Mouse (Mus musculus) heart, embryonic 14.5 days (tissue): ENCODE measurements around the gene Fto. TPM values are rescaled to one million over a fixed set of nuclear protein-coding genes. Genes with fewer than 3 reads are reported as not detected.

Experiments
- ATAC-seq: fragments of 200-750 bp; cut with Nextera tagmentation; 2 replicates; pipeline ENCODE4 v1.8.0; 2017; ENCODE audit warnings: low read depth, moderate TSS enrichment; ENCODE audit not compliant: insufficient number of reproducible peaks, insufficient read depth, low FRiP score
- H3K27ac ChIP-seq, 2 experiments: fragments of 200-500 bp in 1 of 2; fragments of 300-500 bp in 1 of 2; sonication (generic) in 1 of 2; replicated peaks in 1 of 2; 2 replicates each; pipeline ENCODE4 v1.5.1; 2012 to 2014; ENCODE audit warnings: low read depth in 2 of 2, low read length in 2 of 2, control low read depth in 1 of 2, mild to moderate bottlenecking in 1 of 2, mixed read lengths in 1 of 2; ENCODE audit not compliant: control insufficient read depth in 1 of 2, insufficient read depth in 1 of 2
- H3K27me3 ChIP-seq: fragments of 300-500 bp; sonication (generic); 2 replicates; pipeline ENCODE4 v1.6.1; 2014; ENCODE audit warnings: mild to moderate bottlenecking, low read length, control low read depth; ENCODE audit not compliant: control insufficient read depth, insufficient read depth
- H3K36me3 ChIP-seq: fragments of 300-500 bp; sonication (generic); 2 replicates; pipeline ENCODE4 v1.6.1; 2014; ENCODE audit warnings: mild to moderate bottlenecking, control low read depth, low read length, mixed read lengths; ENCODE audit not compliant: control insufficient read depth, insufficient read depth
- H3K4me1 ChIP-seq, 2 experiments: fragments of 200-500 bp in 1 of 2; fragments of 300-500 bp in 1 of 2; sonication (generic) in 1 of 2; 2 replicates each; pipeline ENCODE4 v1.6.1; 2012 to 2014; ENCODE audit warnings: low read length in 2 of 2, control low read depth in 1 of 2, mixed read lengths in 1 of 2; ENCODE audit not compliant: control insufficient read depth in 2 of 2, insufficient read depth in 2 of 2
- H3K4me2 ChIP-seq: fragments of 300-500 bp; sonication (generic); 2 replicates; pipeline ENCODE4 v1.6.1; 2014; ENCODE audit warnings: mild to moderate bottlenecking, low read length
- H3K4me3 ChIP-seq, 2 experiments: fragments of 200-500 bp in 1 of 2; fragments of 300-500 bp in 1 of 2; sonication (generic) in 1 of 2; 2 replicates each; pipeline ENCODE4 v1.5.1; 2012 to 2014; ENCODE audit warnings: low read length in 2 of 2, mild to moderate bottlenecking in 2 of 2, control low read depth in 1 of 2, low read depth in 1 of 2, moderate library complexity in 1 of 2; ENCODE audit not compliant: control insufficient read depth in 1 of 2, insufficient read depth in 1 of 2
- H3K9ac ChIP-seq: fragments of 300-500 bp; sonication (generic); 2 replicates; pipeline ENCODE4 v1.6.1; 2014; ENCODE audit warnings: mild to moderate bottlenecking, low read length
- H3K9me3 ChIP-seq: fragments of 300-500 bp; sonication (generic); 2 replicates; pipeline ENCODE4 v1.6.1; 2016; ENCODE audit warnings: low read length, control low read depth; ENCODE audit not compliant: control insufficient read depth
- WGBS: fragments of 180-500 bp; shearing (Covaris S2); extraction: QIAGEN DNeasy Blood & Tissue Kit; methylation state at CpG from one replicate; pipeline ENCODE4 v1.1.7; 2014; 5-methylcytosine and 5-hydroxymethylcytosine counted together
- polyA plus RNA-seq: library from polyadenylated mRNA; unstranded; fragments of >200 nt; fragmentation: Nextera tagmentation; extraction: Ambion mirVana; gene quantifications from 2 replicates; pipeline ENCODE4 v1.2.1, GENCODE M21; 2014

The Fto gene
- polyA plus RNA-seq, 1 experiment from 2014 or later = 71.5 TPM

DNA sequence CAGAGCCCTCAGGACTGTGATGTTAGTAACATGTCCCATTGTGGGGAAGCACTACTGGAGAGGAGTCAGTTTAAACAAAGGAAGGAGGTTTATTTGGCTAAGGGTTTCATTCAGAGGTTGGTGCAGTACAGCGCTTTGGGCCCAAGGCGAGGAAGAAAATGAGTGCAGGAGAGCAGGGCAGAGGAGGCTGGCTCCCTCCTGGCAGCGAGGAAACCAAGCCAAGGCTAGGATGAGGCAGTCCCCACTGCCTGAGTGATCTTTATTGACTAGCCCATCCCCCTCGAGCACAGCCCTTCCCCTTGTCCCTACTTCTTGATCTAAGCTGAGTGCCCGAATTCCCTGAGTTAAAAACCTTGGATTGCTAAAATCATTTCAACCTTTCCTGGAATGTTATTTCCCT, 189.5 kb downstream of the Fto start:
- no peak overlapping the region for H3K4me3 ChIP-seq
- H3K9me3 ChIP-seq = no peaks in the 10 kb centered on the region
- H3K4me2 ChIP-seq = no peak overlapping the region
- WGBS = 71% methylated on average over 5 of the region's 5 CpGs
- peaks cover 10 to 13% of the 10 kb centered on the region in 2 experiments for H3K4me1 ChIP-seq
- ATAC-seq = no peak
- H3K27me3 ChIP-seq = no peaks in the 10 kb centered on the region
- no peak overlapping the region for H3K27ac ChIP-seq
- no peak overlapping the region for H3K9ac ChIP-seq
- H3K36me3 ChIP-seq = no peaks in the 10 kb centered on the region

GRCm38 (mm10) chr8:91504360-91504759, 191.0 kb downstream of the Fto start:
- Histone ChIP-seq H3K4me3 (no peak overlapping the region), H3K27ac (no peak overlapping the region), H3K9ac (no peak overlapping the region), H3K27me3 (no peaks in the 10 kb centered on the region), H3K4me1 (peaks cover 12 to 17% of the 10 kb centered on the region in 2 experiments), H3K36me3 (no peaks in the 10 kb centered on the region), H3K9me3 (no peaks in the 10 kb centered on the region), H3K4me2 (no peak overlapping the region)
- no peak for ATAC-seq
- 93% methylated on average over 3 of the region's 3 CpGs for WGBS

DNA sequence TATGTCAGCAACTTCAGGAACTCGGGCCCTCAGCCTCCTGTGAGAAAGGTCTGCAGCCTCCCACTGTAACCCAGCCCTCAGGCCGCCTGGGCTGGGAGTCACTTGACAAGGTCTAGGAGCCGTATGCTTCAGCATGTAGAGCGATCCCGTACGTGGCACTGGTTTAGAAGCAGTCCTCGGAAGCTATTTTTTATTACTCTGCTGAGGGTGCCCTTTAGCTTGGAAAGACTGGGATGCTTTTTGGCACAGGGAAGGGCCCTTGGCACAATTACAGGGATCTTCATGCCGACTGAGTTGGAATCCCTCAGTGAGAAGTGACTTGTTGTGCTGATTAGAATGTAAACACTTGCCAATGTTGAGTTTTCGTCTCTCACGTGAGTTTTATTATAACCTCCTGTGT, 191.6 kb downstream of the Fto start:
- H3K9me3 ChIP-seq = no peaks in the 10 kb centered on the region
- no peak for ATAC-seq
- H3K4me2 ChIP-seq = no peak overlapping the region
- H3K4me1 ChIP-seq = peaks cover 12 to 17% of the 10 kb centered on the region in 2 experiments
- no peaks in the 10 kb centered on the region for H3K27me3 ChIP-seq
- H3K27ac ChIP-seq = no peak overlapping the region
- H3K9ac ChIP-seq = no peak overlapping the region
- WGBS = 65% methylated on average over 10 of the region's 10 CpGs
- no peaks in the 10 kb centered on the region for H3K36me3 ChIP-seq
- H3K4me3 ChIP-seq = no peak overlapping the region

- Histone ChIP-seq H3K4me2 (no peak overlapping the region), H3K27me3 (no peaks in the 10 kb centered on the region), H3K4me1 (peaks cover 12 to 17% of the 10 kb centered on the region in 2 experiments), H3K9me3 (no peaks in the 10 kb centered on the region), H3K4me3 (no peak overlapping the region), H3K27ac (no peak overlapping the region), H3K9ac (no peak overlapping the region), H3K36me3 (no peaks in the 10 kb centered on the region)
- ATAC-seq = no peak
- WGBS = 86% methylated on average over 8 of the region's 8 CpGs
Measured at GRCm38 (mm10) chr8:91505411-91505954, 192.2 kb downstream of the Fto start.

DNA sequence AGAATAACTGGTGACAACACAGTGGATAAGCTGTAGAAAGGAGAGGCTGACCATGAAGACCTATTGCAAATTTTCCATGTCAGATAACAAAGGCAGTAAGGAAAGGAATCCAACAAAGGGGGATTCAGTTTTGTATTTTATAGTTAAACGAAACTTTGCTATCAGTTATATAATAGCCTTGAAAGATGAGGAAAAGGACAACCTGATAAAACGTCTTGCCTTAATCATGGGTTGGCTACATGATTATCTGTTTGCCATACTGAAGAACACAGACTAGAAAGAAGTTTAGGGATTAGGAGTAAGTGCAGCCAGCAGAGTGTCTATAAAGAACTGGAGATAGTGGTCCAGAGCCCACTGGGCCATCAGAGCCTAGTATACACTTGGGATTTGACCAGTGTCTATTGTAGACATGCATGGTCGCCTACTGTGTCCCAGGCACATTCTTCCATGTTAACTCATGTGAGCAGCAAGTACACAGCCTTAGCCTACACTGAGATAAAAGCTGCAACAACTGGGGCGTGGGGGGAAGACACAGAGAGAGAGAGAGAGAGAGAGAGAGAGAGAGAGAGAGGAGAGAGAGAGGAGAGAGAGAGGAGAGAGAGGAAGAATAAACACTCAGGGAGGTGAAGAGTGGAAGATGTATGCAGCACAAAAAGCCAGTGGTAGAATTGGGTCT, 192.8 kb downstream of the Fto start:
- H3K9ac ChIP-seq = no peak overlapping the region
- H3K4me2 ChIP-seq = no peak overlapping the region
- H3K27me3 ChIP-seq = no peaks in the 10 kb centered on the region
- peaks cover 12 to 17% of the 10 kb centered on the region in 2 experiments for H3K4me1 ChIP-seq
- H3K27ac ChIP-seq = no peak overlapping the region
- ATAC-seq = no peak
- WGBS = 50% methylated on average over 4 of the region's 4 CpGs
- no peaks in the 10 kb centered on the region for H3K9me3 ChIP-seq
- H3K4me3 ChIP-seq = no peak overlapping the region
- H3K36me3 ChIP-seq = no peaks in the 10 kb centered on the region

DNA sequence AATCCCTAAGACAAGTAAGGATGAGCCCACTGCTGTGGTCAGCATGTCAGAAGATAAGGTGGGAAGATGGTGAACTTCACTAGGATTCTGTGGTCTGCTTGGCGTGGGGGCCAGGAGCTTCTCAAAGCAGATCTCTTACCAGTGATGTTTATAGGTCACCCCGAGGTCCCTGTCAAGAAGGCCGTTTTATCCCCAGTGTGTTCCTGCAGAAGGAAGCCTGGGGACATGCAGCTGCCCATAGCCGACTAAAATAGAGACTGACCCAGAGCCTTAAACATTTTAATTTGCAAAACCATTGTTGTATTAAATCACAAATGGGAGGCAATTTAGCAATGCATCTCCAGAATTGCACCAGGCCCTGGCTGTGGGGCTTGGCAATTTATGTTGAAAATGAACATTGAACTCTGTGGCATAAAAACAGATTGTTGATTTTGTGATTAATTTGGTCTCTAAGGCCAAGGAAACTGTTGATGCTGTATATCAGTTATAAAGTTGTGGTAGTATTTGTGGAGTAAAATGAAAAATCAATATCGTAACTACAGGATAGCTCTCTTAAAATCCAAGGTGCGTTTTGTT, 193.4 kb downstream of the Fto start:
- WGBS = 69% methylated on average over 6 of the region's 6 CpGs
- ATAC-seq = no peak
- no peaks in the 10 kb centered on the region for H3K27me3 ChIP-seq
- H3K4me1 ChIP-seq = peaks cover 12 to 17% of the 10 kb centered on the region in 2 experiments
- H3K4me3 ChIP-seq = no peak overlapping the region
- H3K27ac ChIP-seq = no peak overlapping the region
- H3K9ac ChIP-seq = no peak overlapping the region
- H3K4me2 ChIP-seq = no peak overlapping the region
- H3K9me3 ChIP-seq = no peaks in the 10 kb centered on the region
- no peaks in the 10 kb centered on the region for H3K36me3 ChIP-seq

GRCm38 (mm10) chr8:91507681-91508097, 194.4 kb downstream of the Fto start:
- no peaks in the 10 kb centered on the region for H3K36me3 ChIP-seq
- ATAC-seq = no peak
- H3K9me3 ChIP-seq = no peaks in the 10 kb centered on the region
- H3K27ac ChIP-seq = peak overlapping the region; percentile 36 to 53; a peak in 3 of 4 replicates
- H3K4me1 ChIP-seq = peaks cover 12 to 17% of the 10 kb centered on the region in 2 experiments
- 54% methylated on average over 7 of the region's 7 CpGs for WGBS
- H3K9ac ChIP-seq = no peak overlapping the region
- H3K4me2 ChIP-seq = no peak overlapping the region
- H3K27me3 ChIP-seq = no peaks in the 10 kb centered on the region
- H3K4me3 ChIP-seq = no peak overlapping the region
